ENCODE assay signal across 30 mouse cellular contexts in genomic region chr11:67666129-67666528, GRCm38 (mm10). TPM values are rescaled to one million over a fixed set of nuclear protein-coding genes. Genes with fewer than 3 reads are reported as not detected.
DNase-seq lines count a peak whose midpoint lies in the region; ATAC-seq and TF ChIP-seq lines count a peak whose summit lies in the region.
"Had no signal": no experiment of that assay in that cellular context is flagged by ENCODE, and none has a peak within 500 bp of the region (broad histone marks: within the 10 kb centered on the region; RNA-seq: fewer than 3 reads in every experiment).

No protein-coding gene starts in this region.

- H3K4me3 ChIP-seq in layer of hippocampus, adult 2 months = no peak overlapping the region
- no peak overlapping the region for H3K4me3 ChIP-seq in cortical plate, adult 2 months (ENCODE audit: insufficient read depth, low read length)
- H3K4me3 ChIP-seq: embryonic facial prominence, embryonic 12.5 days; embryonic facial prominence, embryonic 15.5 days; heart, embryonic 12.5 days; hindbrain, embryonic 12.5 days; hindbrain, embryonic 15.5 days had no signal

- no peak for TF ChIP-seq CTCF in layer of hippocampus, adult 2 months (conservative IDR thresholded peaks at IDR 0.05)
- TF ChIP-seq CTCF in cortical plate, adult 2 months (IDR thresholded peaks at IDR 0.05; ENCODE audit: extremely low read depth, insufficient read depth, low read length) = no peak

- DNase-seq in frontal cortex, postnatal 10 days (ENCODE audit: low spot score in 2 of 2) = no peak
- DNase-seq in layer of hippocampus, adult 2 months (ENCODE audit: low spot score in 2 of 2) = no peak
- no peak for DNase-seq in layer of hippocampus, postnatal 10 days (ENCODE audit: low spot score in 2 of 2)
- no peak for DNase-seq in kidney, adult 18-20 months
- DNase-seq: adrenal gland, adult 2 months; adrenal gland, postnatal 14 days; cerebellum, adult 8-10 months; cerebellum, postnatal 14 days; forebrain, postnatal 0 days; gastrocnemius, postnatal 14 days; heart, adult 18-20 months; heart, postnatal 14 days had no signal

- peak overlapping the region; percentile 87 for H3K27ac ChIP-seq in layer of hippocampus, adult 2 months
- H3K27ac ChIP-seq in cortical plate, adult 2 months (ENCODE audit: insufficient read depth, low read length) = peak overlapping the region; percentile 95
- H3K27ac ChIP-seq: embryonic facial prominence, embryonic 12.5 days; embryonic facial prominence, embryonic 15.5 days; hindbrain, embryonic 12.5 days; hindbrain, embryonic 15.5 days had no signal

- peaks cover 22% of the 10 kb centered on the region for H3K4me1 ChIP-seq in cortical plate, adult 2 months (ENCODE audit: control insufficient read depth, insufficient read depth, low read length)
- H3K4me1 ChIP-seq: embryonic facial prominence, embryonic 12.5 days; hindbrain, embryonic 12.5 days had no signal

- ATAC-seq in frontal cortex, adult (ENCODE audit: low TSS enrichment) = 0 out of 2 replicates have a peak, but pooled peaks have one; percentile 7
- ATAC-seq: CD4-positive, CD25-positive, alpha-beta regulatory T cell, adult 4 months; forebrain, embryonic 14.5 days; forebrain, postnatal 0 days; intestine, postnatal 0 days had no signal

- no peak for TF ChIP-seq POLR2A in cortical plate, adult 2 months (IDR thresholded peaks at IDR 0.05; ENCODE audit: extremely low read depth, insufficient read depth, low read length)

RNA-seq across cellular contexts. Expression of gene Rcvrn, which starts 29.0 kb away (rescaled TPM):
- total RNA-seq in layer of hippocampus, adult 2 months (2021) = 1 to 10 TPM; 1.4 to 1.9 TPM
- total RNA-seq in layer of hippocampus, postnatal 10 days (2021) = 1 to 10 TPM; 1.4 to 2.1 TPM
- 1.3 and 2.1 TPM in 2 replicates for polyA plus RNA-seq in cortical plate, adult 2 months (2012; rRNA removed)
- total RNA-seq: adrenal gland, postnatal 14 days; adrenal gland, postnatal 4 days; gastrocnemius, postnatal 14 days; heart, adult 18-20 months; heart, postnatal 14 days; hematopoietic stem cell, adult 5-6 weeks; MEL had no signal
- polyA plus RNA-seq: adrenal gland, adult 2 months; C2C12; CD4-positive, CD25-positive, alpha-beta regulatory T cell, adult 4 months; embryonic facial prominence, embryonic 12.5 days; embryonic facial prominence, embryonic 15.5 days; forebrain, embryonic 11.5 days; forebrain, embryonic 14.5 days; forebrain, postnatal 0 days; gonadal fat pad, adult 2 months; heart, embryonic 12.5 days; heart, embryonic 16.5 days; hindbrain, embryonic 12.5 days; hindbrain, embryonic 15.5 days; intestine, embryonic 14.5 days; intestine, postnatal 0 days had no signal
